Mouse (Mus musculus): ENCODE measurements around the gene Pde4c. TPM values are rescaled to one million over a fixed set of nuclear protein-coding genes. Genes with fewer than 3 reads are reported as not detected.

The Pde4c gene
- polyA plus RNA-seq, 1 experiment, result 1.1 TPM

GRCm38 (mm10) chr8:70701048-70701981 is 22.2 kb upstream of the Pde4c start:
- peaks cover 20% of the 10 kb centered on the region for H3K4me1 ChIP-seq (ENCODE audit: control insufficient read depth, insufficient read depth, low read length)
- no peak for TF ChIP-seq POLR2A (IDR thresholded peaks at IDR 0.05; ENCODE audit: control insufficient read depth, low read depth, low read length)
- no peak for TF ChIP-seq CTCF (IDR thresholded peaks at IDR 0.05; ENCODE audit: control insufficient read depth, insufficient read depth, insufficient replicate concordance, low read depth, low read length)
- no peak overlapping the region; the same call in 1 of the 2 replicates for H3K27ac ChIP-seq (ENCODE audit: control insufficient read depth, insufficient read depth, low read depth, low read length)
- peak overlapping the region; percentile 81 for H3K4me3 ChIP-seq (ENCODE audit: control insufficient read depth, low read depth, low read length)
- no peaks in the 10 kb centered on the region for H3K36me3 ChIP-seq (ENCODE audit: control insufficient read depth, insufficient read depth, low read length)
- no peaks in the 10 kb centered on the region for H3K27me3 ChIP-seq (ENCODE audit: control insufficient read depth, insufficient read depth, low read length)

- TF ChIP-seq CTCF (IDR thresholded peaks at IDR 0.05; ENCODE audit: control insufficient read depth, insufficient read depth, insufficient replicate concordance, low read depth, low read length) (no peak), POLR2A (IDR thresholded peaks at IDR 0.05; ENCODE audit: control insufficient read depth, low read depth, low read length) (no peak)
- Histone ChIP-seq H3K4me3 (ENCODE audit: control insufficient read depth, low read depth, low read length) (peak overlapping the region; percentile 81), H3K27ac (ENCODE audit: control insufficient read depth, insufficient read depth, low read depth, low read length) (peak overlapping the region; percentile 2), H3K4me1 (ENCODE audit: control insufficient read depth, insufficient read depth, low read length) (peaks cover 13% of the 10 kb centered on the region), H3K36me3 (ENCODE audit: control insufficient read depth, insufficient read depth, low read length) (no peaks in the 10 kb centered on the region), H3K27me3 (ENCODE audit: control insufficient read depth, insufficient read depth, low read length) (no peaks in the 10 kb centered on the region)
These were observed 21.3 kb upstream of the Pde4c start for GRCm38 (mm10) chr8:70701982-70702841.

GRCm38 (mm10) chr8:70702842-70703182 is 20.7 kb upstream of the Pde4c start:
- TF ChIP-seq CTCF (IDR thresholded peaks at IDR 0.05; ENCODE audit: control insufficient read depth, insufficient read depth, insufficient replicate concordance, low read depth, low read length) (no peak), POLR2A (IDR thresholded peaks at IDR 0.05; ENCODE audit: control insufficient read depth, low read depth, low read length) (peak; percentile 35; the same call in 1 of the 2 replicates)
- Histone ChIP-seq H3K4me1 (ENCODE audit: control insufficient read depth, insufficient read depth, low read length) (peaks cover 9% of the 10 kb centered on the region), H3K27me3 (ENCODE audit: control insufficient read depth, insufficient read depth, low read length) (no peaks in the 10 kb centered on the region), H3K27ac (ENCODE audit: control insufficient read depth, insufficient read depth, low read depth, low read length) (peak overlapping the region; percentile 2), H3K36me3 (ENCODE audit: control insufficient read depth, insufficient read depth, low read length) (no peaks in the 10 kb centered on the region), H3K4me3 (ENCODE audit: control insufficient read depth, low read depth, low read length) (peak overlapping the region; percentile 81)

GRCm38 (mm10) chr8:70703287-70703686 is 20.2 kb upstream of the Pde4c start, which contains the start of gene Iqcn:
Iqcn (plus strand) TSS chr8:70703457.
- Histone ChIP-seq H3K27me3 (ENCODE audit: control insufficient read depth, insufficient read depth, low read length) (no peaks in the 10 kb centered on the region), H3K4me3 (ENCODE audit: control insufficient read depth, low read depth, low read length) (peak within 1 kb of the TSS; percentile 81), H3K36me3 (ENCODE audit: control insufficient read depth, insufficient read depth, low read length) (no peaks in the 10 kb centered on the region), H3K4me1 (ENCODE audit: control insufficient read depth, insufficient read depth, low read length) (peaks cover 7% of the 10 kb centered on the region), H3K27ac (ENCODE audit: control insufficient read depth, insufficient read depth, low read depth, low read length) (peak within 1 kb of the TSS; percentile 59)
- TF ChIP-seq CTCF (IDR thresholded peaks at IDR 0.05; ENCODE audit: control insufficient read depth, insufficient read depth, insufficient replicate concordance, low read depth, low read length) (no peak), POLR2A (IDR thresholded peaks at IDR 0.05; ENCODE audit: control insufficient read depth, low read depth, low read length) (no peak; the same call in 1 of the 2 replicates)

GRCm38 (mm10) chr8:70708281-70708680 is 15.2 kb upstream of the Pde4c start:
- Histone ChIP-seq H3K4me3 (ENCODE audit: control insufficient read depth, low read depth, low read length) (no peak overlapping the region), H3K27me3 (ENCODE audit: control insufficient read depth, insufficient read depth, low read length) (no peaks in the 10 kb centered on the region), H3K27ac (ENCODE audit: control insufficient read depth, insufficient read depth, low read depth, low read length) (no peak overlapping the region), H3K36me3 (ENCODE audit: control insufficient read depth, insufficient read depth, low read length) (no peaks in the 10 kb centered on the region), H3K4me1 (ENCODE audit: control insufficient read depth, insufficient read depth, low read length) (no peaks in the 10 kb centered on the region; the same call in 1 of the 2 replicates)
- TF ChIP-seq CTCF (IDR thresholded peaks at IDR 0.05; ENCODE audit: control insufficient read depth, insufficient read depth, insufficient replicate concordance, low read depth, low read length) (0 out of 2 replicates have a peak, but pooled peaks have one; percentile 3), POLR2A (IDR thresholded peaks at IDR 0.05; ENCODE audit: control insufficient read depth, low read depth, low read length) (no peak)

GRCm38 (mm10) chr8:70709794-70710193 is 13.7 kb upstream of the Pde4c start:
- no peak for TF ChIP-seq CTCF (IDR thresholded peaks at IDR 0.05; ENCODE audit: control insufficient read depth, insufficient read depth, insufficient replicate concordance, low read depth, low read length)
- TF ChIP-seq POLR2A (IDR thresholded peaks at IDR 0.05; ENCODE audit: control insufficient read depth, low read depth, low read length), result no peak
- H3K4me1 ChIP-seq (ENCODE audit: control insufficient read depth, insufficient read depth, low read length), result no peaks in the 10 kb centered on the region; the same call in 1 of the 2 replicates
- H3K4me3 ChIP-seq (ENCODE audit: control insufficient read depth, low read depth, low read length), result no peak overlapping the region
- no peak overlapping the region for H3K27ac ChIP-seq (ENCODE audit: control insufficient read depth, insufficient read depth, low read depth, low read length)
- H3K36me3 ChIP-seq (ENCODE audit: control insufficient read depth, insufficient read depth, low read length), result no peaks in the 10 kb centered on the region
- H3K27me3 ChIP-seq (ENCODE audit: control insufficient read depth, insufficient read depth, low read length), result no peaks in the 10 kb centered on the region

DNA sequence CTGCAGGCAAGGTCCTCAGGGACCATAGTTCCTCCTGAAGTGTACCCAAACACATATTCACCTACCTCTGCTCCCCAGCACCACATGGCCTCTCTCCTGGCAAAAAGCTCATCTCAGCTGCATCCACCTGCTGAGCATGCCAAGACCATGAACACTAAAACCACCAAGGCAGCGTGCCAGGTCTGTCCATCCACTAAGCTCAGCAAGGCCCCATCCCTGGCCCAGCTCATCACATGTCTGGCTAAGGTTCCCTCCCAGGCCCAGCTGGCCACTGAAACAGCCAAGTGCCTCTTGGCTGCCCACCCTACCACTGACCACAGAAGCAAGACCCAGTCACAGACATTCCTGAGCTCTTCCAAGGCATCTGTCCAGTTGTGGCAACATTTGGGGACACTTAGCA is 13.2 kb upstream of the Pde4c start:
- Histone ChIP-seq H3K4me3 (ENCODE audit: control insufficient read depth, low read depth, low read length) (no peak overlapping the region), H3K36me3 (ENCODE audit: control insufficient read depth, insufficient read depth, low read length) (no peaks in the 10 kb centered on the region), H3K27me3 (ENCODE audit: control insufficient read depth, insufficient read depth, low read length) (no peaks in the 10 kb centered on the region), H3K4me1 (ENCODE audit: control insufficient read depth, insufficient read depth, low read length) (no peaks in the 10 kb centered on the region; the same call in 1 of the 2 replicates), H3K27ac (ENCODE audit: control insufficient read depth, insufficient read depth, low read depth, low read length) (no peak overlapping the region)
- TF ChIP-seq POLR2A (IDR thresholded peaks at IDR 0.05; ENCODE audit: control insufficient read depth, low read depth, low read length) (no peak), CTCF (IDR thresholded peaks at IDR 0.05; ENCODE audit: control insufficient read depth, insufficient read depth, insufficient replicate concordance, low read depth, low read length) (no peak)
